Mouse (Mus musculus): ENCODE measurements around the gene Klra7. TPM values are rescaled to one million over a fixed set of nuclear protein-coding genes. Genes with fewer than 3 reads are reported as not detected.
"Not testable (repeated sequence)": the region's sequence is repeated elsewhere in the genome, so short reads cannot be mapped to it uniquely, and the experiment has no call there.

Gene Klra7
- not detected in 2 replicates for polyA plus RNA-seq (2016; fragmentation: Nextera tagmentation; extraction: Ambion mirVana)

GRCm38 (mm10) chr6:130233222-130233621 is at the start of gene Klra7:
Gene Klra7, minus strand, starts transcription at chr6:130233322.
- no peaks in the 10 kb centered on the region for H3K36me3 ChIP-seq
- no peak within 1 kb of the TSS for H3K4me3 ChIP-seq
- DNase-seq (ENCODE audit: low spot score) = no peak
- peaks cover 20% of the 10 kb centered on the region; the same call in 1 of the 2 replicates for H3K9me3 ChIP-seq (replicated peaks)
- H3K27ac ChIP-seq (replicated peaks) = no peak within 1 kb of the TSS
- no peaks in the 10 kb centered on the region for H3K27me3 ChIP-seq (ENCODE audit: low read depth, poor library complexity, severe bottlenecking)
- H3K4me1 ChIP-seq = no peaks in the 10 kb centered on the region

GRCm38 (mm10) chr6:130281828-130282227 is 48.7 kb upstream of the Klra7 start, which contains the start of gene Klra10:
Gene Klra10, minus strand, starts transcription at chr6:130281928.
- not testable (repeated sequence) for H3K4me1 ChIP-seq; H3K4me3 ChIP-seq; H3K9me3 ChIP-seq (replicated peaks); H3K27ac ChIP-seq (replicated peaks); H3K36me3 ChIP-seq; DNase-seq (ENCODE audit: low spot score); H3K27me3 ChIP-seq (ENCODE audit: low read depth, poor library complexity, severe bottlenecking)
- 83% methylated on average over 1 of the region's 1 CpGs for WGBS

- Histone ChIP-seq H3K36me3 (no peaks in the 10 kb centered on the region), H3K27me3 (ENCODE audit: low read depth, poor library complexity, severe bottlenecking) (no peaks in the 10 kb centered on the region), H3K27ac (replicated peaks) (no peak overlapping the region), H3K4me1 (no peaks in the 10 kb centered on the region), H3K4me3 (no peak overlapping the region), H3K9me3 (replicated peaks) (peaks cover 60% of the 10 kb centered on the region; the same call in 1 of the 2 replicates)
- DNase-seq (ENCODE audit: low spot score) = no peak
- 93% methylated on average over 2 of the region's 2 CpGs for WGBS
Observed at GRCm38 (mm10) chr6:130255326-130255725, 22.2 kb upstream of the Klra7 start.

- WGBS = 86% methylated on average over 2 of the region's 2 CpGs
- Histone ChIP-seq H3K27ac (replicated peaks) (no peak overlapping the region), H3K4me3 (no peak overlapping the region), H3K9me3 (replicated peaks) (peaks cover 28% of the 10 kb centered on the region; the same call in 1 of the 2 replicates), H3K27me3 (ENCODE audit: low read depth, poor library complexity, severe bottlenecking) (no peaks in the 10 kb centered on the region), H3K4me1 (no peaks in the 10 kb centered on the region), H3K36me3 (no peaks in the 10 kb centered on the region)
- no peak for DNase-seq (ENCODE audit: low spot score)
Observed at GRCm38 (mm10) chr6:130237536-130237935, 4.4 kb upstream of the Klra7 start.

- Histone ChIP-seq H3K9me3 (replicated peaks) (peaks cover 27% of the 10 kb centered on the region; the same call in 1 of the 2 replicates), H3K4me1 (no peaks in the 10 kb centered on the region), H3K36me3 (no peaks in the 10 kb centered on the region), H3K27me3 (ENCODE audit: low read depth, poor library complexity, severe bottlenecking) (no peaks in the 10 kb centered on the region), H3K27ac (replicated peaks) (no peak overlapping the region), H3K4me3 (no peak overlapping the region)
- WGBS = 53% methylated on average over 1 of the region's 1 CpGs
- no peak for DNase-seq (ENCODE audit: low spot score)
Observed at GRCm38 (mm10) chr6:130236635-130237034, 3.5 kb upstream of the Klra7 start.

- peaks cover 13% of the 10 kb centered on the region; the same call in 1 of the 2 replicates for H3K9me3 ChIP-seq (replicated peaks)
- not testable (repeated sequence) for DNase-seq (ENCODE audit: low spot score); H3K27ac ChIP-seq (replicated peaks); H3K36me3 ChIP-seq; H3K27me3 ChIP-seq (ENCODE audit: low read depth, poor library complexity, severe bottlenecking); H3K4me3 ChIP-seq; H3K4me1 ChIP-seq
- 95% methylated on average over 1 of the region's 1 CpGs for WGBS
Observed at GRCm38 (mm10) chr6:130197453-130197852, 35.7 kb downstream of the Klra7 start.

- not testable (repeated sequence) for DNase-seq (ENCODE audit: low spot score); H3K4me1 ChIP-seq; H3K4me3 ChIP-seq; H3K27me3 ChIP-seq (ENCODE audit: low read depth, poor library complexity, severe bottlenecking); H3K27ac ChIP-seq (replicated peaks); H3K9me3 ChIP-seq (replicated peaks); H3K36me3 ChIP-seq
- 68% methylated on average over 3 of the region's 3 CpGs for WGBS
Observed at GRCm38 (mm10) chr6:130193012-130193411, 40.1 kb downstream of the Klra7 start, which contains the start of gene Klra9. Gene Klra9, minus strand, starts transcription at chr6:130193112.

Other genes with a start within 250 kb of the Klra7 start
- gene Klra6, start 206.4 kb downstream of the Klra7 start, polyA plus RNA-seq (2016; fragmentation: Nextera tagmentation; extraction: Ambion mirVana) = not detected in 2 replicates
- gene Klra4, start 166.1 kb downstream of the Klra7 start, polyA plus RNA-seq (2016; fragmentation: Nextera tagmentation; extraction: Ambion mirVana) = not detected in 2 replicates
- not detected in 2 replicates for gene Klra8, start 103.4 kb downstream of the Klra7 start, polyA plus RNA-seq (2016; fragmentation: Nextera tagmentation; extraction: Ambion mirVana)
- gene Klra9, start 40.2 kb downstream of the Klra7 start, polyA plus RNA-seq (2016; fragmentation: Nextera tagmentation; extraction: Ambion mirVana) = not detected in 2 replicates
- not detected in 2 replicates for gene Klra10, start 48.6 kb upstream of the Klra7 start, polyA plus RNA-seq (2016; fragmentation: Nextera tagmentation; extraction: Ambion mirVana)
- not detected in 2 replicates for gene Klra3, start 104.3 kb upstream of the Klra7 start, polyA plus RNA-seq (2016; fragmentation: Nextera tagmentation; extraction: Ambion mirVana)
- gene Klra1, start 153.6 kb upstream of the Klra7 start, polyA plus RNA-seq (2016; fragmentation: Nextera tagmentation; extraction: Ambion mirVana) = not detected in 2 replicates

All from midbrain, embryonic 10.5 days (tissue).